Mouse (Mus musculus) lung, postnatal 10 days (tissue): ENCODE measurements around the gene Ap2b1.

ENCODE experiments used
- DNase-seq: peaks from one replicate; pipeline ENCODE4 v3.0.0; 2021

Ap2b1 gene

GRCm38 (mm10) chr11:83403787-83404186, 105.0 kb downstream of the Ap2b1 start:
- DNase-seq = no peak

GRCm38 (mm10) chr11:83406391-83406790, 107.6 kb downstream of the Ap2b1 start:
- no peak for DNase-seq

GRCm38 (mm10) chr11:83408242-83408641, 109.4 kb downstream of the Ap2b1 start:
- DNase-seq = no peak

- peak; percentile 39 for DNase-seq
Observed at GRCm38 (mm10) chr11:83409087-83409754, 110.4 kb downstream of the Ap2b1 start, which contains the start of gene Rasl10b. TSS of gene Rasl10b (plus strand) at chr11:83409137.

GRCm38 (mm10) chr11:83409792-83410291, 111.0 kb downstream of the Ap2b1 start:
- no peak for DNase-seq

GRCm38 (mm10) chr11:83410510-83410909, 111.7 kb downstream of the Ap2b1 start:
- DNase-seq = no peak

GRCm38 (mm10) chr11:83417080-83417479, 118.3 kb downstream of the Ap2b1 start:
- DNase-seq = peak; percentile 77

- DNase-seq = no peak
Observed at GRCm38 (mm10) chr11:83417708-83418107, 118.9 kb downstream of the Ap2b1 start.

GRCm38 (mm10) chr11:83418566-83418965, 119.7 kb downstream of the Ap2b1 start:
- no peak for DNase-seq

GRCm38 (mm10) chr11:83420338-83420737, 121.5 kb downstream of the Ap2b1 start:
- no peak for DNase-seq

- DNase-seq = peak; percentile 76
Observed at GRCm38 (mm10) chr11:83421305-83421704, 122.5 kb downstream of the Ap2b1 start.

- peak; percentile 78 for DNase-seq
Observed at GRCm38 (mm10) chr11:83424681-83425080, 125.9 kb downstream of the Ap2b1 start.

GRCm38 (mm10) chr11:83426964-83427363, 128.1 kb downstream of the Ap2b1 start:
- peak; percentile 33 for DNase-seq

GRCm38 (mm10) chr11:83429355-83429754, 130.5 kb downstream of the Ap2b1 start, which contains the start of gene Gas2l2:
TSS of gene Gas2l2 (minus strand) at chr11:83429455.
- no peak for DNase-seq

- DNase-seq = no peak
Observed at GRCm38 (mm10) chr11:83432533-83432932, 133.7 kb downstream of the Ap2b1 start.

GRCm38 (mm10) chr11:83437377-83437776, 138.6 kb downstream of the Ap2b1 start, which contains the start of gene 1700020L24Rik:
TSS of gene 1700020L24Rik (plus strand) at chr11:83437677.
- no peak for DNase-seq

- DNase-seq = no peak
Observed at GRCm38 (mm10) chr11:83439426-83440060, 140.7 kb downstream of the Ap2b1 start.

GRCm38 (mm10) chr11:83440081-83441064, 141.5 kb downstream of the Ap2b1 start:
- DNase-seq = peak; percentile 88

GRCm38 (mm10) chr11:83441235-83441634, 142.4 kb downstream of the Ap2b1 start:
- DNase-seq = no peak

GRCm38 (mm10) chr11:83442596-83443267, 143.9 kb downstream of the Ap2b1 start:
- DNase-seq = peak; percentile 86

- DNase-seq = peak; percentile 31
Observed at GRCm38 (mm10) chr11:83443824-83444223, 145.0 kb downstream of the Ap2b1 start.

GRCm38 (mm10) chr11:83445001-83445400, 146.2 kb downstream of the Ap2b1 start:
- DNase-seq = no peak
